Mouse (Mus musculus): ENCODE data around the gene Sh2d3c.

Sh2d3c gene

DNA sequence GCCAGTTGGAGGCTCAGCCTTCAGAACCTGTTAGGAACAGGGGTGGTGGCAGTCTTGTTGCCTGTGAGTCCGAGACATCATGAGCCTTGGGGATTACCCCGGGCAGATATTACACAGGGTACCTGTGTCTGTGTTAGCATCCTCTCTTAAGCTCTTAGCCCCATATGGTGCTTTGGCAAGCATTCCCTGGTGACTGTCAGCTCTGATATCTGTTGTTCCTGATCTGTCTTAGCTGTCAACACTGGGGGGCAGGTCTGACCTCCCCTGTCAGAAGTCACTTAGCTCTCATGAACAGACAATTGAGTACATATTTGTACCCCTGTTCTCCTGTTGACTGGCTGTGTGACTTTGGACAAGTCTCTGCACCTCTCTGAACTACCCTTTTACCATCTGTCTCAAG lies 38.1 kb downstream of the Sh2d3c start:
- DNase-seq: no peak

DNA sequence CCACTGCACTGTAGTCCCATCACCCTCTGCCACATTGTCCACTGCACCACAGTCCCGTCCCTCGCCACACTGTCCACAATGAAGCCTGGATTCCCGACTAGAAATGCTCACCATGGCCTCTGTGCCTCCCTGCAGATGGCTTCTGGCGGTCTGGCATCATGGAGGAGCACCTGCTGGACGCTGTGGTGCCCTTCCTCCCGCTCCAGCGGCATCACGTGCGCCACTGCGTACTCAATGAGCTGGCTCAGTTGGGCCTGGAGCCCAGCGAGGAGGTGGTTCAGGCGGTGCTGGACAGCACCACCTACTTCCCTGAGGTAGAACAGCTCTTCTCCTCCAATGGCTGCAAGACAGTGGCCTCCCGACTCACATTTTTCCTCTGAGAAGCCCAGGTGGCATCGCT lies 40.5 kb downstream of the Sh2d3c start:
- no peak for DNase-seq

DNA sequence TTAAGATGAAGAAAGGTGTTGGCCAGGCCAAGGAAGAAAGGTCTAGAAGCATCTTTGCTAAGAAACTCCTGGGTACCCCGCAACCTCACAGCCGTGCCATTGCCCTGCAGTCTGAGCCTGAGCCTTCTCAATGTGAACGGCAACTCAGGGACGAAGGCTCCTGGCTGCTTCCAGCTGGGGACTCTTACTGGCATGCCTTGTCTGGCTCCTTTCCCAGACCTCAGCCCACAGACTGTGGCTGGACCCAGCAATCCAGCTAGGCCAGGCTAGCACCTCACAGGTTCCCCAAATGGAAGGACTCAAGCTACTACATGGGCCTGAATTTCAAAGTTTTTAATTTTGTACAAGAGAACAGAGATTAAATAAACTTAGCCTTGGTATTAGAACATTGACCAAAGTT lies 41.0 kb downstream of the Sh2d3c start:
- no peak for DNase-seq

DNA sequence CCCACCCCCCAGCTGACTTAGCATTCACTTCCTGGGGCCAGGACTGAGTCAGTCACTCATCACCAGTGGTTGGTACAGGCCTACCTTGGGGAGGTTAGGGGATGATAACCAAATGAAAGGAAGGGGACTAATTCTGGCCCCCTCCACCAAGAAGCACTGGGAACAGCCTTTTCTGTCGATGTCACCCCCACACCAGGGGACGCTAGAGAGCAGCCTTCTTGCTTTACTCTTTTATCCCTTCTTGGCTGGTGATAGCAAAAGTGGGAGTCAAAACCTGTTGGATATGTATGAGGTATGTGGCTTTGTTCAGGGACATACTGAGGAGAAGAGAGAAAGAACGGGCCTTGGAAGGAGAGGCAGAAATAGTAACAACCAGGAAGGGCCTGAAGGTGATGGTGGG lies 42.5 kb downstream of the Sh2d3c start:
- no peak for DNase-seq

DNA sequence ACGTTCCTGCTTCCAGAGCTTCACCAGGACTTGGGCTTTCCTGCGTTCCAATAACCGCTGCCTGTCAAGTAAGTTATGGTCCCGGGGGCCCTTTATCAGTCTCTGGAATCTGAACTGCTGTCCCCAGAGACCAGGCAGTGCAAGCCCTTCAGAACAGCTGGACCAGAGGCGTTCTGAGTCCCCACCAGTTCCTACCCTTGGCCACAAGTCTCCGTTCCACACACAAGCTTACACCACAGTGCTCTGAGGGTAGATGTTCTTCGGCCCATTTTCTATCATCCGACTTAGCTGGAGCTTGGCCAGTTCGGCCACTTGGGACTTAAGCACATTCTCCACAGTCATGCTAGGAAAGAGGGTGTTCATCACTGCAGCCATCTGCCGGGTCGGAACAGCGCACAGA lies 46.4 kb downstream of the Sh2d3c start:
- DNase-seq: no peak

DNA sequence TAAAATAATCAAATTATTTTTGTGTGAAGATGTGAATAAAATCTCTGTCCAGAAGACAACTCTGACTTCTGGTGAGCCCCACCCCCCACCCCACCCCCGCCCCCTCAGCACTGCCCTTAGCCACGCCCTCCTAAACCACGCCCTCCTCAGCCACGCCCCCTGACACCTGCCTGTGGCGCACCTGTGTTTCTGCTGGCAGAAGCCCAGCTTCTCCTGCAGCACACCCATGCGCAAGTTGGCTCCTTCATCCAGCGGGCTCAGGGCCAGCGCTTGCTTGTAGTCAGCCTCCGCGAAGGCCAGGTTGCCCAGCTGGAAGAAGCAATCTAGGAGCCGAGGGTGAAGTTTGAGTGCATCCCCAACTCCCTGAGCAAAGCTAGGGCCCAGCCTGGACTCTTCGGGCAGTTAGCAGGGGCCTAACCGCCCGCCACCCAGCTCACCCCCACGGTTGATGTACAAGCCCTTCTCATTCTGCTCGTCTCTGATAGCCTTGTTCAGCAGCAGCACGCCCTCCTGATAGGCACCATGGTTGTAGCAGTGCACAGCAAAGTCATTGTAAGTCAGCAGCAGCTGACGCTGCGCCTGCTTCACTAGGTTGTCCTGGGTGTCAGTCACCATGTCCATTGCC lies 47.9 kb downstream of the Sh2d3c start:
- DNase-seq: no peak

DNA sequence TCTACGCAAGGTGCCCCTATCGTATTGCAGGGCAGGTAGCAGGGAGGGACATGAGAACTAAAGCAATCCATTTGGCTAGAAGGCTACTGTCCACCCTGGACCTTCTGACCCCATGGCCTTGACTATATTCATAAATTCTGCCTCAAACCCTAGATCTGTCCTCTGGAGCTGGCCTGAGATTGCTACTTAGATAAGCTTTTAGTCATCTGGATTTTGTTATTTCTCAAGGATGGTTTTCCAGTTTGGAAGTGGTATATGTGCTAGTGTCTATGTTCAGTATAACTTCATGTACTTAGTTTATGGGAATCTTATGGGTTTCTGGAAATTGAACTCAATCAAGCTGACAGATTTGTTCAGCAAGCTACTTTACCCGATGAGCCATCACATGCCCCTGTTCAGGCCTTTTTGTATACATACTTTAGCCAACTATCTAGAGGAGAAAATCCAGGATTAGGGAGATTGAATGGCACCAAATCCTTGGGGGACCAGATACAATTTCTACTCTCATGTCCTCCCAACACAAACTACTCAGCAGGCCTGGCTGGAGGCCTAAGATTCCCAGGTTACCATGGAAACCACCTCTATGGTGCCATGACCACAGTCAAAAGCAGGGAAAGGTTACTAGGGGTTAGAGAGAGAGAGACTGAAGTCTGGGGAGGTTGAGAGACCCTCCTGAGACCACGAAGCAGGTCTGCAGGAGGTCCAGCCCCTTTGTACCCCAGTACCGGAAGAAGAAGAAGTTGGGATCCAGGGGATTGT lies 48.7 kb downstream of the Sh2d3c start:
- DNase-seq: no peak

DNA sequence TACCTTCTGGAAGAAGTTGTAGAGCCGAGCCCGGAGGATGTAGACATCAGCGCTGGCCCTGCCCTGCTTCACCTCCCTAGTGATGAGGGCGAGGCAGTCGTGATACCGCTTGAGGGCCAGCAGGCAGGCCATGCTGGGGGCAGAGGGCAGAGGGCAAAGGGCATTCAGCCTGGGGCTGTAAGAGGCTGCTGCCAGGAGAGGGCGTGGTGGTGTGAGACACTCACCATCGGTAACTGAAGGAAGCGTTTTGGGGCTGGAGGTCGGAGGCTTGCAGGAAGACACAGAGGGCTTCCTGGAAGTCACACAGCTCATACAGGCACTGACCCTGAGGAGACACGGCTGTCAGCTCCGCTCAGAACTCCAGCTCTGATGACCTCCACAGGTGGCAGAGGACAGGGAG lies 51.0 kb downstream of the Sh2d3c start:
- no peak for DNase-seq

DNA sequence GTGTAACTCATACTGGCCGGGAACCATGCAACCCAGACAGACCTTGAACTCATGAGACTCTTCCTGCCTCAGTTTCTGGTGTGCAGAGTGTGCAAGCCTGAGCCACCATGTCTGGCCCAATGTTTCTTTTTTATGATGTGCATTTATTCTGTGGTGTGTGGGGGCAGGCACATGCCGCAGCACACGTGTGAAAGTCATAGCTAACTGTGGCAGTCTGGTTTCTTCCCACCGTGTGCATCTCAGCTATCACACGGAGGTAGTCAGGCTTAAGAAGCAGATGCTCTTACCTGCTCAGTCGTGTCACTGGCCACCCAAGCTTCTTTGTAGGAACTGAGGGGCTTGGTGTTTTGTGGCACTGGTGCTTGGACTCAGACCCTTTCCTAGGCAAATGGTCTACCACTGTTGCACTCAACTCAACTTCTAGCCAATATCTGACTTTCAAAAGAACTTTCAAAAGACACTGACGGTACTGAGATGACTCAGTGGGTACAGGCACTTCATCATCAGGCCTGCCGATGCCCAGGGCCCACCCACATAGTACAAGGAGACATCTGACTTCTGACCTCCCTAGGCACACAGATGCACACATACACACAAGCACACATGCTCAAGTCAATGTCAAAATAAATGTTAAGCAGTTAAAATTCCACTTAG lies 51.9 kb downstream of the Sh2d3c start:
- DNase-seq: no peak

DNA sequence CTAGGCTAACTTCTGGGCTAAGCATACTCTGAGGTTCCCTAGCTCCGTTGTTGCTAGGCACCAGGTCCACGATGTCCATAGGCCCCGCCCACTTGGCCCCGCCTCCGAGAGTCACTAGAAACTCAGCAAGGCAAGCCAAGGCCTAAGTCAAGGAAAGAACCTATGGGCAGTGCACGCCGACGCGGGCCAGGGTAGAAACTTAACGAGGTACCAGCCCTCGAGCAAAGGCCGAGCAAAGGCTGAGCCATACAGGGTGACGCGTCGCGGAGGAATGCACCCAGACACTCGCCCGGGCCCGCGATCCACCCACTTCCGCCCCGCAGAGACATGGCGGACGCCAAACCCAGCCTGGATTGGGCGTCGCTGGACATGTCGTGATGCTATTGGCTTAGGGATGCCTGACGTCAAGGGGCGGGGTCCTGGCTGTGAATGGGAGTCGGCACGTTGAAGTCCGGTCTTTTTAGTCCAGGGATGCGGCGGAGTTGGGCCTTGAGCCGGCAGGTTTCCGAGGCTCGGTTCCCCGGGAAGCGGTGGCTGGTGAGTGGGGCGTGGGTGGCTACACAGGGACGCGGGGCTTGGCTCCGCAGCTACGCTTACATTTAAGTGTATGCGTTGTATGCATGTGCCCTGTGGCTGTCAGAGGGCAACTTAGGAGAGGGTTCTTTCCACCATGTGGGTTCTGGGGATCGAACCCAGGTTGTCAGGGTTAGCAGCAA lies 54.7 kb downstream of the Sh2d3c start, which contains the start of the genes Ttc16 and Ptrh1:
TSS of gene Ttc16 (minus strand) at position 275 of the 716 bp plus-strand sequence.
TSS of gene Ptrh1 (plus strand) at position 428 of the 716 bp plus-strand sequence.
- peak; percentile 92 to 98 for DNase-seq

DNA sequence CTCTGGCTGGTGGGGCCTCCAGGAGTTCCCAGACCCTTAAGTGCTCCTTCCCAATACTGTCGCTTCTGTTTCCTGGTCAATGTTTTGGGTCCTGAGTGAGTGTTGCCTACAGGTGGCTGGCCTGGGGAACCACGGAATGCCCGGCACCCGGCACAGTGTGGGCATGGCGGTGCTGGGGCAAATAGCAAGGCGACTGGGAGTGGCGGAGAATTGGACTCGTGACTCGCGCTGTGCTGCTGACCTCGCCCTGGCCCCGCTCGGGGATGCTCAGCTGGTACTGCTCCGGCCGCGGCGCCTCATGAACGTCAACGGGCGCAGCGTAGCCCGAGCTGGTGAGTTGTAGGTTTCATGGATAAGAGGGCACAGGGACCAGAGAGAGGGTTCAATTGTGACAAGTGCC lies 55.3 kb downstream of the Sh2d3c start:
- no peak for DNase-seq

DNA sequence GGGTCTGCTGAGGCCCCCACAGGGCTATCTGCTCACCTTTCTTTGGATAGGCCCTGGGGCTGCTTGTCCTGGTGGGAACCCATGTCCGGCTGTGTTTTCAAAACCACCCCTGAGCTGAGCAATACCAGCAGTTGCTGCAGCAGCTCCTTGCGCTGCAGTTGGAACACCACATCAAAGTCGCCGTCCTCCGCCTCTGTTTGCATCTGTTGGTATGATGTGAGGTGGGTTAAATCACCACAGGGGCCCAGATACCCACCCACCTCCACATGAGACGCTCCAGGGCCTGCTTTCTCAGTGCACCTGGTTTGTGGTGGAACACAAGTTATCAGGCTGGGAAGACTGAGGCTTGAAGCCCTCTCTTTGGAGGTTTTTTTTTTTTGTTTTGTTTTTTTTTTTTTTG lies 57.2 kb downstream of the Sh2d3c start:
- no peak for DNase-seq

DNA sequence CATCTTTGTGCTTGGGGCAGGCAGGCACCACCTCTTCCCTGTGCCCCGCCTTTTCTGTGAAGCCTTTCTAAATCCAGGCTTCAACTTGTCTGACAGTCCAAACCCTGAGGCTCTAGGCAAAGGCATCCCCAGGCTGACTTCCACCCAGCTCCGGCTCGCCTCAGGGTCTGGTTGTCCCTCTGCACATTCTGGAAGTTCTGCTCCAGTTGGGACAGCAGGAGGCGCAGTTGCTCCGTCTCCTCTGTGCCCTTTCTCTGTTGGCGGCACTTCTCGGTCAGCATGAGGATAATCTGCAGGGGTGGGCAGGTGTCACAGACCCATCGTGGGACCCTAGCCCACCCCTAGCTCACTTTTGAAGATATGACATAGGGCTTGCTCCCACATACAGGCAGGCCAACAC lies 58.3 kb downstream of the Sh2d3c start:
- peak in 1 of 2 experiments; percentile 58 for DNase-seq

DNA sequence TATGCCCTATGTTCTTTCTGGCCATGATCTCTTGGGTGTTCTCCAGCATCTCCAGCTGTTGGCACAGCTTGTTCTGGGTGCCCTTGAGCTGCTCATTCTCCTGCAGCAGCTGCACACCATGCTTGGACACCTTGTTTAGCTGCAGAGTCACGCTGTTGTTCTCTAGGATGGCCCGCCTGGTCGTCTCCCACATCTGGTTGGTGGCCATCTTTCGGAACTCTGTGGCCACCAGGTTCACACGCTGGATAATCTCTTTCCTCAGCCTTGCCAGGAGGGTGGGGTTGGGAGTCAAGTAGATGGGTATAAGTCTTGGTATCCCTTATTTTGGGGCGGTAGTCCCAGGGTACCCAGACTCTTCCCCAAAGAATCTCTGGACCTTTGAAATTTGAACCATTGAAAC lies 58.9 kb downstream of the Sh2d3c start:
- no peak for DNase-seq

DNA sequence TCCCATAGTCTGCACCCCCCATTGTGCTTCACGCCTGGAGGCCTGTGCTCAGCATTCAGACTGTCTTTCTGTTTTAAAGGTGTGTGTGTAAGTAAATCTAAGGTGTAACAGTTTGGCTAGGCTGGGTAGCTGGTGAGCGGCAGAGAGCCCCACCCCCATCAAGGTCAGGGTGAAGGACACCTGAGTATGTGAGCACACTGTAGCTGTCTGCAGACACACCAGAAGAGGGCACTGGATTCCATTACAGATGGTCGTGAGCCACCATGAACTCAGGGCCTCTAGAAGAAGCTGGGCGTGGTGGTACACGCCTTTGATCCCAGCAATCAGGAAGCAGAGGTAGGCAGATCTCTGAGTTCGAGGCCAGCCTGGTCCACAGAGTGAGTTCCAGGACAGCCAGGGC lies 60.9 kb downstream of the Sh2d3c start:
- no peak for DNase-seq

DNA sequence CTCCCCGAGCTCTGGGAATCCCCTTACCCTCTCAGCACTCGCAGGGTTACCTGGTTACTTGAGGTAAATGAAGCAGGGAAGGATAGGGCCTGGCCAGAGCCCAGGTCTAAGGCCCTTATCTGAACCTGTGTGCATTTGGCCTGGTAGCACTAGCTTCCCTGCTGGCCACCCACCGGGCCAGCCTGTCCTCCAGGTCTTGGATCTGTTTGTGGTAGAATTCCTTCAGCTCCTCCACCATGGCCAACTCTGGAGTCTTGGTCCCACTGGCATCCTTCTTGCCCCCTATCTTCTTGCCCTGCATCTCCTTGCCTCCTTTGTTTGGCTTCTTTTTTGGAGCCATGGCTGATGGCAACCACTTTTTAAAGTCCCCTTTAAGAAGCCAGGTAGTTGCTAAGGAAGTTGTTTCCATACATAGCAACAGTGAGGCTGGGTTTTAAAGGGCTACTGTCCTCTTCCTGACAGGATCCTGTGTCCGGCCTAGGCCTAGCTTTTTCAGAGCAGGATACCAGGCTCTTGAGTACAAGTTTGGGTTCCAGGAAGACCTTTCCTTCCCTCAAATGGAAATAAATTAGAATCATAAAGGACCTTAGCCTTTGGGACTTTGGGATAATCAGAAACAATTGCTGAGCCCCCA lies 63.3 kb downstream of the Sh2d3c start, which contains the start of gene Cfap157:
TSS of gene Cfap157 (minus strand) at position 381 of the 634 bp plus-strand sequence.
- DNase-seq: no peak

DNA sequence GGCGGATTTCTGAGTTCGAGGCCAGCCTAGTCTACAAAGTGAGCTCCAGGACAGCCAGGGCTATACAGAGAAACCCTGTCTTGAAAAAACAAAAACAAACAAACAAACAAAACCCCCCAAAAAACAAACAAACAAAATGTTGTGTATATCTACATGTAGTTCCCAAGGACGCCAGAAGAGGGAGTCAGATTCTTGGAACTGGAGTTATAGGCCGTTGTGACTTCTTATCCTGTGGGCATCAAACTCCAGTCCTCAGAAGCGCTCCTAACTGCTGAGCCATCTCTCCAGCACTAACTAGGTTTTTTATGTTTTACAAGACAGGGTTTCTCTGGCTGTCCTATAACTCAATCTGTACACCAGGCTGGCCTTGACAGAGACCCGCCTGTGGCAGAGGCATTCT lies 66.3 kb downstream of the Sh2d3c start:
- no peak for DNase-seq

DNA sequence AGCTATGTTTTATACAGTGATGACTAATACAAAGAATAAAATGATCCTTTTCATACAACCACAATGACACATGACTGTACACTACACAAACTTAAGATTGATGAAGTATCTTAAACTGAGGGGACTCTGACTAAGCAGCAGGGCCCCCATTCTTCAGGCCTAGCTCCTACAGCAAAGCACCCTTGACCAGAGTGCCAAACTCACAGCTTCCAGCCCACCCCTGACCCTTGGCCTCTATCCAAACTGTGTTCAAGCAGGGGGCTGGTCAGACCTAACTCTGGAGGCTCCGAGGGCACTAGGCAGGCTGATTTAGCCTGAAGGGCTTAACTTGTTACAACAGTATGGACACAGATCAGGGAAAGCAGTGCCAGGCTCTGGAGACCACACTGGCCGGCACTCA lies 67.7 kb downstream of the Sh2d3c start:
- DNase-seq: no peak

DNA sequence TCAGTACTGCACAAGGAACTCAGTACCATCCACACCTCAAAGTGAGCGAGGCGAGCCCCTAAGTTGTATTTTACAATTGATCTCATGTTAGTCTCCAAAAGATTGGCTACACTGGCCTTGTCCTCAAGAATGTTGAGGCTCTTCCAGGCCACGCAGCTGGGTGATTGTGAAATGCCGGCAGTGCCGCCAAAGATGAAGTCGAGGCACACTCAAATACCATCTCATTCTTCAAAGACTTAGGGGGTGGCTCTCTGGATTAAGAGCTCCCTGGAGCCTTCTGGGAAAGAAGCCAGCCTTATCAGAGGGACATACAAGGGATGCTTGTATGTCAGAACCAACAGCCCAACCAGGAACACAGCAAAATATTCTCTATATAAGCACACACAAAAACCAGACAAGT lies 70.4 kb downstream of the Sh2d3c start:
- no peak for DNase-seq

DNA sequence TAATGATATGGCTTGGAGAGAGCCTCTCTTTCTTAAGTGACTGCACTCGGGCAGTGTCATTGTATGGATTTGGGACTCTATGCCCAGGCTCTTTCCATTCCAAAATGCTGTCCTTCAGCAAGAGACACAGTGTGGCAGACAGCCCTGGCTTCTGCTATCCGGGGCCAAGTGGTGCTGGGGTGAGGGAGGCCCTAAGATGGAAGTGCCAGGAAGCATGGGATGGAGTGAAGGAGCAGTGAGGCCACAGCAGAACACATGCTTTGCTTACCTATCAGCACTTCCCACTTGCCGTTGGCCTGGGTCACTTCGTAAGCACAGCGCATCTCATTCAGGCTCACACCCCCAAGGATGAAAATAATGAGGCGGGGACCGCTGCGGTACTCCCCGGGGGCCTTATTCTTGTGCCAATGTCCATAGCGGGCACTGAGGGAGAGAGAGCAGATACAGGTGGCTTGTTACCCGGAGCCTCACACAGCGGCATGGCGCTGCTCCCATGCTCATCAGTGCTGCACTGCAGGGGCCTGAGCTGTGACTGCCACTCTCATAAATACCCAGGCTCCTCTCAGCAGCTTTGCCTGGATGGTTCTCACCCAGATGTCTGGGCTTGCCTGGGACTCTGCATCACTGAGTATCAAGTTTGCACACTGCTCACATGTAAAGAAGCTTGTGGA lies 75.0 kb downstream of the Sh2d3c start:
- no peak for DNase-seq

DNA sequence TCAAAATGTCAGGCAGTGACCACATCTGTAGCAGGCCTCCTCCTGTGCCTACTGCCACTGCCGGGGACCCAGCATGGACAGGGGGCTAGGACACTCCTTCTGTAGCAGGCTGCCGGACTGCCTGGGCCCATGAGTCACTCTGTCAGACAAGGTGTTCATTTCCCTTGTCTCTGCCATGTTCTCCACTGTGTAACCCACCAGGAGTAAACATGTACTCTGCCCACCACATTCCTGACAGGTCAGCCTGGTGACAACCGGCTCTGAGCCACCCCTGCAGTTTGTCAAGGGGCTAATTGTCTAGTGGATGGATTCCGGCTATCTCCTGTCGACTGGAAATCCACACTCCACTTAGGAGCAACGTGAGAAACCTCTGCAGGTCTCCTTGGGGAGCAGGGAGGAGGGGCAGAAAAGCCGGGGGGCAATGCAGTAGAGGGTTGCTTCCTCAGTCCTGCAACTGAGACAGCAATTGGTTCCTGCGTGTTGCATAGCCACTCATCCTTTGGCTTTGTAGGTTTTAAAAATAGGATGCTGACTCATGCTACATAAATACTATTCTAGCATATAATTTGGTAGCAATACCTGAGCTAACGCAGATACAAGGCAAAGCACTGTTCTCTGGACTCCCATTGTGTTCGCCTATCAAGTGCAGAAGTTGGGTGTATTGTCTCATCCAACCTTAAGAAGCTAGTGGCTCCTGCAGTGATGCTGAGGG lies 77.6 kb downstream of the Sh2d3c start:
- no peak for DNase-seq

Data from spleen, adult 18-20 months (tissue).